Mouse (Mus musculus) C2C12 (cell line): Measurements from ENCODE around the gene Pfn1. TPM values are rescaled to one million over a fixed set of nuclear protein-coding genes. Genes with fewer than 3 reads are reported as not detected.

Experiments
- H3K27me3 ChIP-seq: one replicate; pipeline ENCODE4 v1.6.1; 2011; ENCODE audit not compliant: control insufficient read depth, insufficient read depth, insufficient read length
- H3K36me3 ChIP-seq: one replicate; pipeline ENCODE4 v1.6.1; 2011; ENCODE audit not compliant: control insufficient read depth, insufficient read depth
- H3K4me3 ChIP-seq: one replicate; pipeline ENCODE4 v1.5.1; 2011; ENCODE audit warnings: mild to moderate bottlenecking, control low read depth; ENCODE audit not compliant: poor library complexity, insufficient read depth, severe bottlenecking
- H3K79me2 ChIP-seq: one replicate; pipeline ENCODE4 v1.6.1; 2011; ENCODE audit not compliant: control insufficient read depth, insufficient read depth
- H3K79me3 ChIP-seq: one replicate; pipeline ENCODE4 v1.6.1; 2011; ENCODE audit warnings: low read depth, control low read depth
- H3ac ChIP-seq: one replicate; pipeline ENCODE3; 2011; ENCODE audit warnings: low read depth; ENCODE audit not compliant: control insufficient read depth, insufficient read length
- CEBPB ChIP-seq: IDR thresholded peaks from one replicate; pipeline ENCODE4 v1.6.1; 2011; ENCODE audit warnings: low read depth, mild to moderate bottlenecking, control low read depth, moderate library complexity
- CTCF ChIP-seq: IDR thresholded peaks from one replicate; pipeline ENCODE4 v1.5.1; 2011; ENCODE audit not compliant: control insufficient read depth, insufficient read depth, insufficient read length
- FOSL1 ChIP-seq: IDR thresholded peaks from one replicate; pipeline ENCODE4 v1.8.0; 2011; ENCODE audit warnings: mild to moderate bottlenecking, low read length; ENCODE audit not compliant: poor library complexity, insufficient read depth, severe bottlenecking
- MAX ChIP-seq: IDR thresholded peaks from one replicate; pipeline ENCODE4 v1.6.1; 2011; ENCODE audit warnings: mild to moderate bottlenecking, control low read depth
- MYOD1 ChIP-seq: IDR thresholded peaks from one replicate; pipeline ENCODE4 v1.6.1; 2011; ENCODE audit warnings: low read depth; ENCODE audit not compliant: control insufficient read depth, insufficient read length
- MYOG ChIP-seq: IDR thresholded peaks from one replicate; pipeline ENCODE4 v1.6.1; 2011; ENCODE audit not compliant: control insufficient read depth, insufficient read length; ENCODE audit errors: extremely low read depth
- USF1 ChIP-seq: IDR thresholded peaks from one replicate; pipeline ENCODE4 v1.6.1; 2011; ENCODE audit warnings: low read depth, mild to moderate bottlenecking, control low read depth, moderate library complexity
- polyA plus RNA-seq: library from polyadenylated mRNA; unstranded; fragments of >200 nt; fragmentation: generic; extraction: Trizol; gene quantifications from one replicate; pipeline ENCODE4 v1.2.1, GENCODE M21; 2012; ENCODE audit warnings: missing spikeins

The Pfn1 gene
- polyA plus RNA-seq, 1 experiment = 4,207 TPM

DNA sequence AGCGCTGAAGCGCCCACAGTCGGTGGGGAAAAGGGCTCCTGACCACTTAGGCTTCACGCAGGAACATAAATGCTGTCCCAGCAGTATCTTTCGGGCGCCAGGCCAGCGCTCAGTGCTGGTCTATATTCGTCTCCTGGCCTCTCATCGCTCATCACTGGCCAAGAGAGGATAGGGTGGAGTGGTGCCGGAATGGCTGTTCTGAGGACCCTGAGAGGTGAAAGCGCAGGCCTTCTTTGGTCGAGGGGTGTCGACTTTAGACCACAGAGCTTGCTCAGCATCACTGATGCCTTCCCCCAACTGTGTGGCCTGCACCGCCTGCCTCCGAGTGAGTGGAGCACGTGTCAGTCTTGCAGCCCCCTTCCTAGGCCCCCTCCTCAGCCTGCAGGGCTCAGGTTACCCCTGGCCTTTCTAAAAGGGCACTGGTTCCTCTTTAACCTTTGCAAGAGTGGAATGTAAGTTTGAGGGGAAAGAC, 2.0 kb upstream of the Pfn1 start:
- Histone ChIP-seq H3K27me3 (no peaks in the 10 kb centered on the region), H3K79me2 (peaks cover 94% of the 10 kb centered on the region), H3ac (peak overlapping the region; percentile 85), H3K4me3 (peak overlapping the region; percentile 99), H3K79me3 (peaks cover 68% of the 10 kb centered on the region), H3K36me3 (peaks cover 50% of the 10 kb centered on the region)
- TF ChIP-seq MAX = peak; percentile 83
- TF ChIP-seq MYOD1 = no peak
- TF ChIP-seq CEBPB = no peak
- peak; percentile 11 for TF ChIP-seq USF1

DNA sequence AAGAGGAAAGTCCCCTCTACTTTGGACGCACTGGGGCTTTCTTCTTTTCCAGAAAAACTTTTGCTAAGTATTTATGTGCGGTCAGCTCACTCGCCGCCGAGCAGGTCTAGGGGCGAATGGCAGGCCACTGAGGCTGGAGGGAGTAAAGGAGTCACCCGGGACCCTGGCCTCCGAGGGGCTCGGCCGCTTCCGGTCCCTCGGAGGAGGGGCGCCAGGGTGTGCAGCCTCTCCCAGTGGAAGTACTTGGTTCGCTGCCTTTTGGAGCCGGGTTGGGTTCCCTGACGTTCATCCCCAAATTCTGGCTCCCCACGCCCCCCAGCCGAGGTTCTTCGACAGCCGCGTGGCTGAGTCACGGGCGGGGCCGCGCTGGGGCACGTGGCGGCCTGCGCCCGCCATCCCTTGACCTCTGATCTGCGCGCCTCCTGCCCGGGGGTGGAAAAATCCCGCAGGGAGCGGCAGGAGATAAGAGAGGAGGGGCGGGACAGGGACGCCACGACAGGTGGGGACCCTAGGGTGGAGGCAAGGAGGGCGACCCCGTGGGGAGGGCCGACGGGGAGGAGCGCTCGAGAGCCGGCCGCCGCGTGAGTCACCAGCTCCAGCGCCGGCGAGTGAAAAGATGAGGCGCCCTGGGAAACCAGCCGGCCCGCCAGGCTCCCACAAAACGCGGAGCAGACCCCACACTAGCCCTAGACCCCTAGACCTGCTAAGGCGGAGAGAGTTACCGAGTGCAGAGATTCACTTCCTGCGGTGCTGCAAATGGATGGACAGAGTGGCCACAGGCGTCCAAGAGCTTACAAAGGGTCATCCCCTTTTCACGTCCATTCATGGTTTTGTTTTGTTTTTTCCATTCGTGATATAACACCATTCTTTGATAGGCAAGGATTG, 1.4 kb upstream of the Pfn1 start:
- Histone ChIP-seq H3K4me3 (peak overlapping the region; percentile 99), H3K79me3 (peaks cover 71% of the 10 kb centered on the region), H3ac (peak overlapping the region; percentile 85), H3K36me3 (peaks cover 50% of the 10 kb centered on the region), H3K79me2 (peaks cover 94% of the 10 kb centered on the region), H3K27me3 (no peaks in the 10 kb centered on the region)
- TF ChIP-seq MYOD1 (peak; percentile 83), CEBPB (no peak), FOSL1 (no peak), MAX (peak; percentile 98), USF1 (peak; percentile 59), CTCF (no peak), MYOG (no peak)

DNA sequence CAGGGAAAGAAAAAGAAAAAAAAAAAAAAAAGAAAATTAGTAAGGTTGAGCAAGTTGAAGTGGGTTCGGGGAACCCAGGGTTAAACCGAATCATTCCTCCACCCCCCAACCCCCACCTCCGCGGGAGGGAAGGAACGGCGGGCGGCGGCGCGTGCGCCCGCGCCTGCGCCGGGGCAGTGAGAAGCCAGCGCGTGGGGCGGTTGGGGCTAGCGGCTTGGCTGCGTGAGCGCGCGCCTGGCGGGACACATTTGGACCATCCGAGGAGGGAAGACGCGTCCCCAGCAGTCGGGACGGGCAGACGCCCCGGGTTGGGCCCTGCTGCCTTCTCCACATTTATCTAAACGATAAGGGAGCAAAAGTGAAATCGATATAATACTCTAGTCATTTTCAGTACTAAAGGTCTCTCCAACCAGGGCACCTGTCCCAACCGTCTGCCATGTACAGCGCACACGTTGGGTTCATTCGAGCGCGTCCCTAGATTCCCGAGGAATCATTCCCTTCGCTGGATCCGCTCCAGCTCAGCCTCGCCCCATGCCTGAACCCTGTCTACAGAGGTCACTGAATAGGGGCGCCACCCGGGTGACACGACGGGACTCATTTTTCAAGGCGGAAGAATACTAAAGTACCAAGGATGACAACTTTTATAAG, 603 bp upstream of the Pfn1 start:
- H3K4me3 ChIP-seq = peak overlapping the region; percentile 99
- H3K36me3 ChIP-seq = peaks cover 50% of the 10 kb centered on the region
- H3K79me3 ChIP-seq = peaks cover 71% of the 10 kb centered on the region
- TF ChIP-seq FOSL1 (no peak), CEBPB (no peak), MAX (peak; percentile 69), CTCF (no peak)
- H3K27me3 ChIP-seq = no peaks in the 10 kb centered on the region
- H3ac ChIP-seq = peak overlapping the region; percentile 85
- peaks cover 94% of the 10 kb centered on the region for H3K79me2 ChIP-seq

DNA sequence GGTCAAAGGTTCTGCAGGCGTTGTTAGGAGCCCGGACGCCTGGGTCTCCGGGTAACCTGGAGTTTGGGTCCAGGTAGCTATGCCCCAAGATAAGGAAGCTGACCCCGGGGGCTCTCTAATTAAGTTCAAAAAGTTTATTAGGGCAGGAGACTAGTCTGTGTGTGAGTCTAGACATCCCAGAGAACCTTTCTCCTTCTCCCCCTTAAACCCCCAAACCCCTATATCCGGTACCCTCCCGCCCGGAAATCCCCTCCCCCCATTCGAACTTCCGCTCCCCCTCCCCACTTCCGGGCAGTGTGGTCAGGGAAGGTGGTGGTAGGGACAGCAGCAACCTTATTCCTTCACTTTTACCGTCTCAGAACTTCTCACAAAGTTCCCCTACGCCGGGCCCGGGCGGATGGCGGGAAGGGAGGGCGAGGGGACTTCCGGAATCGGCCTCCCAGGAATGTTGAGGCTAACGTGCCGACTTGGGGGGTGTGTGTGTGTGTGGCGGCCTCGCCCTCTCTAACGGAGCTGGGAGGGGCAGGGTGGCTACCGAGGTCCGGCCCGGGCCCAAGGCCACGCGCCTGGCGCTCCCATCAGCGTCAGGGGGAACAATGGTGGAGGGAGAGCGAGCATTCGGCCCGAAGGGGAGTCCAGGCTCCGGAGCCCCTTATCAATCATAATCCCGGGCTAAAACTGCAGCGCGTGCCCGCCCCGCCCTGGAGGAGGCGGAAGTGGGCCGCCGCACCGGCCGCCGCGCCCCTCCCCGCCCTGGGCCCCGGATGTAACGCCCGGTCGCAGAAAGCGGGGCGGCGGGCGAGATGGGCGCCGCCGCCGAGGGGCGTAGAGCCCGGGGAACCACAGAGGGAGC, 873 bp downstream of the Pfn1 start:
- peaks cover 51% of the 10 kb centered on the region for H3K36me3 ChIP-seq
- TF ChIP-seq CEBPB = no peak
- TF ChIP-seq MAX = peak; percentile 31
- H3ac ChIP-seq = peak overlapping the region; percentile 91
- peaks cover 66% of the 10 kb centered on the region for H3K79me3 ChIP-seq
- H3K27me3 ChIP-seq = no peaks in the 10 kb centered on the region
- peaks cover 94% of the 10 kb centered on the region for H3K79me2 ChIP-seq
- peak overlapping the region; percentile 99 for H3K4me3 ChIP-seq

DNA sequence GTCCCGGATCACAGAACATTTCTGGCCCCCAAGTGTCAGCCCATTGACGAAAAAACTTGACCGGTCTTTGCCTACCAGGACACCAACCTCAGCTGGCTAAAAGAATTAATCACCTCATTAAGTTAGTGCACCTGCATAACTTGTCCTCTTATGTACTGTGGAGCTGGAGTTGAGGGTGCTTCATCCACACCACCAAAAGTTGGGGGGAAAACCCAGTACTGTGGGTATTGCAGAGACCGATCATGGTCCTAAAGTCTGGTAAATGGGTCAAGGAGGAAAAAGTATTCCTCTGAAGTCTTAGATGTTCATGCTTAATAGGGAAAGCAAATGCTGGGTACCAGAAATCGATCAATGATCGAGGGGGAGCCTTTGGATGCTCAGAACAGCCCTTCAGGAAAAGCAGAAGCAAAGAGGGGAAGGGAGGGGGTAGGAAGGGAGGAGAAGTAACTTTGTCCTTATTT, 1.5 kb downstream of the Pfn1 start:
- TF ChIP-seq MAX = no peak
- TF ChIP-seq MYOD1 = no peak
- no peak for TF ChIP-seq MYOG
- TF ChIP-seq CTCF = no peak
- no peak for TF ChIP-seq FOSL1
- Histone ChIP-seq H3K36me3 (peaks cover 58% of the 10 kb centered on the region), H3K79me2 (peaks cover 94% of the 10 kb centered on the region), H3K79me3 (peaks cover 60% of the 10 kb centered on the region), H3K4me3 (peak overlapping the region; percentile 99), H3K27me3 (no peaks in the 10 kb centered on the region), H3ac (peak overlapping the region; percentile 43)
